Mouse (Mus musculus) liver, embryonic 12.5 days (tissue): ENCODE results near the gene H6pd. TPM values are rescaled to one million over a fixed set of nuclear protein-coding genes. Genes with fewer than 3 reads are reported as not detected.
"Not testable (repeated sequence)": the region's sequence is repeated elsewhere in the genome, so short reads cannot be mapped to it uniquely, and the experiment has no call there.

Experiments used
- ATAC-seq: fragments of 200-750 bp; cut with Nextera tagmentation; 2 replicates; pipeline ENCODE4 v1.8.0; 2017; ENCODE audit warnings: moderate number of reproducible peaks, mild to moderate bottlenecking, moderate library complexity
- H3K27ac ChIP-seq: fragments of 300-500 bp; sonication (generic); 2 replicates; pipeline ENCODE4 v1.5.1; 2016; ENCODE audit warnings: mild to moderate bottlenecking
- H3K27me3 ChIP-seq: fragments of 300-500 bp; sonication (generic); replicated peaks from 2 replicates; pipeline ENCODE4 v1.6.1; 2016; ENCODE audit warnings: mild to moderate bottlenecking, moderate library complexity
- H3K36me3 ChIP-seq: fragments of 300-500 bp; sonication (generic); 2 replicates; pipeline ENCODE4 v1.6.1; 2016; ENCODE audit warnings: mild to moderate bottlenecking, moderate library complexity
- H3K4me1 ChIP-seq: fragments of 300-500 bp; sonication (generic); 2 replicates; pipeline ENCODE4 v1.6.1; 2016
- H3K4me2 ChIP-seq: fragments of 300-500 bp; sonication (generic); 2 replicates; pipeline ENCODE4 v1.6.1; 2016; ENCODE audit warnings: mild to moderate bottlenecking, moderate library complexity
- H3K4me3 ChIP-seq: fragments of 300-500 bp; sonication (generic); 2 replicates; pipeline ENCODE4 v1.5.1; 2016; ENCODE audit warnings: mild to moderate bottlenecking, moderate library complexity
- H3K9ac ChIP-seq: fragments of 300-500 bp; sonication (generic); 2 replicates; pipeline ENCODE4 v1.6.1; 2016; ENCODE audit warnings: mild to moderate bottlenecking, moderate library complexity
- H3K9me3 ChIP-seq: fragments of 300-500 bp; sonication (generic); replicated peaks from 2 replicates; pipeline ENCODE4 v1.6.1; 2016; ENCODE audit warnings: mild to moderate bottlenecking, moderate library complexity
- WGBS: fragments of 180-500 bp; shearing (Covaris S2); methylation state at CpG from one replicate; pipeline ENCODE4 v1.1.7; 2016; ENCODE audit not compliant: insufficient replicate concordance; 5-methylcytosine and 5-hydroxymethylcytosine counted together
- polyA plus RNA-seq: library from polyadenylated mRNA; unstranded; fragments of >200 nt; fragmentation: Nextera tagmentation; extraction: Ambion mirVana; gene quantifications from 2 replicates; pipeline ENCODE4 v1.2.1, GENCODE M21; 2016

Gene H6pd
- polyA plus RNA-seq, 1 experiment from 2014 or later, result 9.0 TPM

DNA sequence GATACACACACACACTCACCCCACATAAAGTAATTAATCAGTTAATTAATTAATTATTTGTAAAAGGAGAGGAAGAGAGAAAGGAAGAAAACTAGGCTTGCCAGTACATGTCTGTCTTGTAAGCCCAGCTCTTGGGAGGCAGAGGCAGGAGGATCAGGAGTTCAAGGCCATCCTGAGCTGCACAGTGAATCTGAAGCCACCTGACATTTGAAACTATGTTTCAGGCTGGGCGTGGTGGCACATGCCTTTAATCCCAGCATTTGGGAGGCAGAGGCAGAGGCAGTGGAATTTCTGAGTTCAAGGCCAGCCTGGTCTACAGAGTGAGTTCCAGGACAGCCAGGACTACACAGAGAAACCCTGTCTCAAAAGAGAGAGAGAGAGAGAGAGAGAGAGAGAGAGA, 32.0 kb upstream of the H6pd start:
- ATAC-seq, H3K36me3 ChIP-seq, H3K4me3 ChIP-seq, H3K4me1 ChIP-seq, H3K27ac ChIP-seq, H3K9me3 ChIP-seq, H3K4me2 ChIP-seq, H3K9ac ChIP-seq: not testable (repeated sequence)
- 32% methylated on average over 1 of the region's 1 CpGs for WGBS
- H3K27me3 ChIP-seq, result peaks cover 31% of the 10 kb centered on the region

DNA sequence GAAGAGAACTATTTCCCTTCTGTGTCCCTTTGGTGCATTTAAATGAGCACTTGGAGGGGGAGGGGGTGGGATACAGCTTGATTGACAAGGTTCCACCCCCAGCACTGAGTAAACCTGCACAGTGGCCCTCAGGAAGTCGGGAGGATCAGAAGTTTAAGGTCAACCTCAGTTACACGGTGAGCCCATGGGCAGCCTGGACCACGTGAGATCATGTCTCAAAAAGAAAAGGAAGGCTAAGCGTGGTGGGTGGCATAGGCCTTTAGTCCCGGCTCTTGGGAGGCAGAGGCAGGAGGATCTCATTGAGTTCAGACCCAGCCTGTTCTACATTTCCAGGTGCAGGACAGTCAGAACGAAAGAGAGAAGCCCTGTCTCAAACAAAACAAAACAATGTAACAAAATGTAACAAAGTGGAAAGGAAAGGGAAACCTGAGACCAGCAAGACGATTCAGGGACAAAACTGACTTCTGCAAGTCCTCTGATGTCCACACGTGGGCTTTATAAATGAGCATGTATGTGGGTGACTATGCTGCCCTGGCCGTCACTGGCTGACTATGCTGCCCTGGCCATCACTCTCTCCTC, 31.3 kb upstream of the H6pd start:
- peak; percentile 40; the same call in 1 of the 2 replicates for ATAC-seq
- Histone ChIP-seq H3K9me3 (no peaks in the 10 kb centered on the region; the same call in 1 of the 2 replicates), H3K27ac (no peak overlapping the region), H3K4me3 (no peak overlapping the region), H3K9ac (no peak overlapping the region), H3K27me3 (peaks cover 31% of the 10 kb centered on the region), H3K4me1 (no peaks in the 10 kb centered on the region), H3K36me3 (no peaks in the 10 kb centered on the region), H3K4me2 (no peak overlapping the region)
- WGBS, result 52% methylated on average over 9 of the region's 9 CpGs

DNA sequence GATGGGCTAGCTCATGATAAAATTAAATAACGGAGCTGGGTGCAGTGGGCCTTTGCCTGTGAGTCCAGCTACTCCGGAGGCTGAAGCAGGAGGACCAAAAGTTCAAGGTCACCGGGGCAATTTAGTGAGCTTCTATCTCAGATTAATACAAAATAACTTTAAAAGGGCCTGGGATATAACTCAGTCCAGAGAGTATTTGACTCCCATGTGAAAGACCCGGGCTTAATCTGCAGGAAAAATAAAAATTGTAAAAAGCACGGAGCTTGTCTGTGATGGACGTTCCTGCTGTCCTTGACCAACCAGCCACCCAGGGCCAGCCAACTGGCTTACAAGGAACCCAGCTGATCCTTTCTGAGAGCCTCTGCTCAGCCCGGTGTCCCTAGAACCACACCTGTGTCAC, 29.7 kb upstream of the H6pd start:
- Histone ChIP-seq H3K4me2 (no peak overlapping the region), H3K36me3 (no peaks in the 10 kb centered on the region), H3K27ac (no peak overlapping the region), H3K27me3 (peaks cover 39% of the 10 kb centered on the region), H3K4me3 (no peak overlapping the region), H3K4me1 (peaks cover 1% of the 10 kb centered on the region; the same call in 1 of the 2 replicates), H3K9ac (no peak overlapping the region), H3K9me3 (no peaks in the 10 kb centered on the region; the same call in 1 of the 2 replicates)
- no peak for ATAC-seq
- 71% methylated on average over 7 of the region's 7 CpGs for WGBS

DNA sequence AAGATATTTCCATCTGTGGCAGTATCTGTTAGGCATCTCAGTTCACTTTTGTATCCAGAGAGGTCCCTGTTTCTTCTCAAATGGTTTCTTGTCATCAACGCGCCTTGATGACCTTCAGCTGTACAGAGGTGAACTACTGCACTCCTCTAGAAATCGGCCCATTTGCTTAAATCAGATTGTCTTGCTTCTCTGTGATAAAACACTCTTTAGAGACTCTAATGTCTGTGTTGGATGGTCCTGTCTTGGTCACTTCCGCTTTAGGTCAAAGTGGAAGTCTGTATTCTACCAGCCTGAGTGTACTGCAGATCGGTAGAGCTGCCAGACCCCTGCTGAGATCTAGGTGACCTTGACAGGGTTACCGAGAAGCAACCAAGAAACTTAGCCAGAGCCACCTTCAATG, 27.3 kb upstream of the H6pd start:
- no peak for ATAC-seq
- H3K4me2 ChIP-seq, result no peak overlapping the region
- no peaks in the 10 kb centered on the region for H3K9me3 ChIP-seq
- H3K9ac ChIP-seq, result no peak overlapping the region
- no peaks in the 10 kb centered on the region for H3K36me3 ChIP-seq
- H3K4me1 ChIP-seq, result peaks cover 5% of the 10 kb centered on the region
- H3K27ac ChIP-seq, result no peak overlapping the region
- WGBS, result 65% methylated on average over 6 of the region's 6 CpGs
- H3K27me3 ChIP-seq, result peaks cover 64% of the 10 kb centered on the region
- no peak overlapping the region for H3K4me3 ChIP-seq

GRCm38 (mm10) chr4:150035280-150035679, 26.5 kb upstream of the H6pd start:
- no peaks in the 10 kb centered on the region for H3K36me3 ChIP-seq
- peaks cover 13% of the 10 kb centered on the region for H3K4me1 ChIP-seq
- ATAC-seq, result no peak
- H3K4me3 ChIP-seq, result no peak overlapping the region
- no peak overlapping the region for H3K4me2 ChIP-seq
- no peak overlapping the region for H3K9ac ChIP-seq
- H3K27me3 ChIP-seq, result peaks cover 72% of the 10 kb centered on the region
- no peaks in the 10 kb centered on the region for H3K9me3 ChIP-seq
- WGBS, result 10% methylated on average over 10 of the region's 10 CpGs
- H3K27ac ChIP-seq, result no peak overlapping the region

GRCm38 (mm10) chr4:150033261-150033671, 24.4 kb upstream of the H6pd start:
- peaks cover 85% of the 10 kb centered on the region for H3K27me3 ChIP-seq
- 0 out of 2 replicates have a peak overlapping the region, but pooled peaks have one; percentile 19 for H3K4me2 ChIP-seq
- no peaks in the 10 kb centered on the region for H3K36me3 ChIP-seq
- ATAC-seq, result no peak
- no peak overlapping the region for H3K27ac ChIP-seq
- no peak overlapping the region for H3K9ac ChIP-seq
- H3K9me3 ChIP-seq, result no peaks in the 10 kb centered on the region
- H3K4me3 ChIP-seq, result 0 out of 2 replicates have a peak overlapping the region, but pooled peaks have one; percentile 8
- H3K4me1 ChIP-seq, result peaks cover 14% of the 10 kb centered on the region
- WGBS, result 4% methylated on average over 31 of the region's 31 CpGs

DNA sequence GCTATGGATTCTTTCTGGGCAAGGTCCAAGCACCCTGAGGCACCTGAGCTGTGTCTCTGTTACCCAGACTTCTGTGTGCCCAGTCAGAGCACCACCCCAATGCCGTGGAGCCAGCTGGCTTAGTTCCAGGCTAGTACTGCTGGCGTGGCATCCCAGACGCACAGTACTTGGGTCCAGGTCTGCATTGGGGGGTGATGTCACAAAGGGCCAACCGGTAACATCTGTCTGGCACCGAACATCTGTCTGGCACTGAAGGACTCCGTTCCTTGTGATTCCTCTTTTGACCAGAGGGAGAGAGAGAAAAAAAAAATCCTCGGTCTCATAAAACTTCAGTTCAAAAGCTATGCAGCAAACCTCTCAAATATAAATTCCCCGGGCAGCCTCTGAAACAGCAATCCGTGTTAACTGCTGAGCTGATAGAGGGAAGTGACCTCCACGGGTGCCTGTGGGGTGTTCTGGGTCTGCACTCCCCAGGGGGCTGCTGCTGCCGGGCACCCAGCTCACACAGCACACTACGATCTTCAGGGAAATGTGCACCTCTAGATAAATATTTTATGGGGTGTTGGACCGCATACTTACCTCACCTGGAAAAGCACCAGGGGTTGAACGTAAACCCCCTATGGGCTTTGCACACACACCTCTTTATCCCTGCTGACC, 22.5 kb upstream of the H6pd start:
- Histone ChIP-seq H3K27me3 (peaks cover 99% of the 10 kb centered on the region), H3K4me1 (peaks cover 14% of the 10 kb centered on the region), H3K4me2 (peak overlapping the region; percentile 67), H3K4me3 (peak overlapping the region; percentile 44), H3K9ac (no peak overlapping the region), H3K9me3 (no peaks in the 10 kb centered on the region), H3K27ac (no peak overlapping the region), H3K36me3 (no peaks in the 10 kb centered on the region)
- WGBS, result 28% methylated on average over 14 of the region's 14 CpGs
- ATAC-seq, result no peak

- no peak overlapping the region for H3K9ac ChIP-seq
- ATAC-seq, result no peak
- no peak overlapping the region for H3K27ac ChIP-seq
- under 1% methylated on average over 28 of the region's 28 CpGs for WGBS
- H3K27me3 ChIP-seq, result peaks cover 98% of the 10 kb centered on the region
- H3K4me3 ChIP-seq, result peak overlapping the region; percentile 44
- peaks cover 14% of the 10 kb centered on the region for H3K4me1 ChIP-seq
- H3K9me3 ChIP-seq, result no peaks in the 10 kb centered on the region
- H3K36me3 ChIP-seq, result no peaks in the 10 kb centered on the region
- H3K4me2 ChIP-seq, result peak overlapping the region; percentile 67
These were observed 21.8 kb upstream of the H6pd start for GRCm38 (mm10) chr4:150030449-150031233.

DNA sequence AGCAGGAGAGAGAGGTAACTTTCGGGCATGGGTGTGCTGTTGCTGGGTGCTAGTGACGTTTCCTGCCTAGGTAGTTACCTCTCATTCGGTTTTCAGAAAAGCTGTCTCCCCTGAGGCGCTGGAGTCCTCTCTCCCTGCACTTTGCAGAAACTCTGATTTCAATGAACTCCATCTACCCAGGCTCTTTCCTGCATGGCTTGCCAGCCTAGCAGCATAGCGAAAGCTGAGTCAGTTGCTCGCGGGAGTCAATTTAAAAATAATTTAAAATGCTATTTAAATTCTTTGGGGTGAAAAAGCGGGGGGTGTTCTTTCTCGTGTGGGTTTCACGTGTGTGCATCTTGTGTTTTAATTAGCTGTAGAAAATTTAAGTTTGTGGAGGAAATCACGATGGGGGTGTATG, 21.1 kb upstream of the H6pd start:
- Histone ChIP-seq H3K4me3 (peak overlapping the region; percentile 16; the same call in 1 of the 2 replicates), H3K4me2 (peak overlapping the region; percentile 36), H3K9ac (no peak overlapping the region), H3K36me3 (no peaks in the 10 kb centered on the region), H3K9me3 (no peaks in the 10 kb centered on the region), H3K27me3 (peaks cover 98% of the 10 kb centered on the region), H3K27ac (no peak overlapping the region), H3K4me1 (peaks cover 14% of the 10 kb centered on the region)
- no peak for ATAC-seq
- 3% methylated on average over 11 of the region's 11 CpGs for WGBS

- Histone ChIP-seq H3K9me3 (no peaks in the 10 kb centered on the region), H3K27ac (no peak overlapping the region), H3K4me2 (no peak overlapping the region), H3K36me3 (no peaks in the 10 kb centered on the region), H3K27me3 (peaks cover 38% of the 10 kb centered on the region), H3K4me3 (no peak overlapping the region), H3K9ac (no peak overlapping the region), H3K4me1 (peaks cover 3% of the 10 kb centered on the region)
- WGBS, result 32% methylated on average over 7 of the region's 7 CpGs
- ATAC-seq, result no peak
These were observed 14.7 kb upstream of the H6pd start for GRCm38 (mm10) chr4:150023518-150023917.

DNA sequence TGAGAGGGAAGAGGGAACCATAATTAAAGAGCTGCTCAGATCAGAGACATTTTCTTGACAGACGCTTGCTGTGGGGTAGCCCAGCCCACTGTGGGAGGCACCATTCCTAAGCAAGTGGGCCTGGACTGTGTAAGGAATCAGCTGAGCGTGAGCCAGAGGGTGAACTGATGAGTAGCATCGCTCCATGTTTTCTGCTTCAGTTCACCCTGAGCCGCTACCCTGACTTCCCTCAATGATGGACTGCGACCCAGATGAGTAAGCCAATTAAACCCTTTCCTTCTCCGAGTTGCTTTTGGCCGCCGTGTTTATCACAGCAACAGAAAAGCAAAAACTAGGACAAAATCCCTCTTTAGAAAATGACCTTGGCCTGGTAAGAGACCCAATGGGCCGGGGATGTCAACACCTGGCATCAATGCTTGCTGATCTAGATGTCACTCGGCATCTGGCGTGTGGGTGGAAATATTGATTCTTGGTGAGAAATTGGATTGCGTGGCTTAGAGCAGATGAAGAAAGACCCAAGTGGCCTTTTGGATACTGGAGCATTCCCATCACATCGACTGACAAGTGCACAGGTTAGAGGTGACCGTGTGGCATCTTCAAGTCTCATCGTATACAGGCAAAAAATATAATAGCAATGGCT, 11.0 kb upstream of the H6pd start:
- 76% methylated on average over 15 of the region's 15 CpGs for WGBS
- no peak overlapping the region for H3K27ac ChIP-seq
- ATAC-seq, result no peak
- H3K36me3 ChIP-seq, result no peaks in the 10 kb centered on the region
- no peaks in the 10 kb centered on the region for H3K9me3 ChIP-seq
- H3K27me3 ChIP-seq, result peaks cover 10% of the 10 kb centered on the region
- H3K4me1 ChIP-seq, result peaks cover 3% of the 10 kb centered on the region
- H3K9ac ChIP-seq, result no peak overlapping the region
- H3K4me2 ChIP-seq, result no peak overlapping the region
- H3K4me3 ChIP-seq, result no peak overlapping the region

DNA sequence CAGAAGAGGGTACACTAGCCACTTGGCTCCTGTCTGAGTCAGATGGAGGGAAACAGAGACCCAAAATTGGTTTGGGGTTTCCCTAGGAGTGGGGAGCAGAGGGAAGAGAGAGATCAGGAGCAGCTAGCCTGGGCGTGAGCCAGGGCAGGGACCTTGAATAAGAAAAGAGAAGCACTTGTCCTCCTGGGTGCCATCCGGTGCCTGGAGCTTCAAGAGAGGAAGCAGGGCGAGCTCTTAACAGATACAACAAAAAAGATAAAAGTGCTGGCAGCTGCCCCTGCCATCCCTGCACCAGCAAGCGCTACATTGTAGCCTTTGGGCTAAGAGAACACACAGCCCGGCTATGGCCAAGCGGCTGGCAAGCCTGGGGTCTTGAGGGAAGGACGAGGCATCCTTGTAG, 6.6 kb upstream of the H6pd start:
- peaks cover 14% of the 10 kb centered on the region for H3K4me1 ChIP-seq

More for the DNA sequence above, 6.6 kb upstream of the H6pd start:
- H3K36me3 ChIP-seq, result no peaks in the 10 kb centered on the region
- 42% methylated on average over 7 of the region's 7 CpGs for WGBS
- no peak for ATAC-seq
- no peak overlapping the region for H3K27ac ChIP-seq
- no peak overlapping the region for H3K9ac ChIP-seq
- H3K4me2 ChIP-seq, result no peak overlapping the region
- H3K9me3 ChIP-seq, result no peaks in the 10 kb centered on the region
- H3K27me3 ChIP-seq, result peaks cover 10% of the 10 kb centered on the region
- H3K4me3 ChIP-seq, result no peak overlapping the region
